Mouse (Mus musculus): ENCODE results near the gene Otol1. TPM values are rescaled to one million over a fixed set of nuclear protein-coding genes. Genes with fewer than 3 reads are reported as not detected.

Gene Otol1
- total RNA-seq, 1 experiment, result 0.09 TPM

DNA sequence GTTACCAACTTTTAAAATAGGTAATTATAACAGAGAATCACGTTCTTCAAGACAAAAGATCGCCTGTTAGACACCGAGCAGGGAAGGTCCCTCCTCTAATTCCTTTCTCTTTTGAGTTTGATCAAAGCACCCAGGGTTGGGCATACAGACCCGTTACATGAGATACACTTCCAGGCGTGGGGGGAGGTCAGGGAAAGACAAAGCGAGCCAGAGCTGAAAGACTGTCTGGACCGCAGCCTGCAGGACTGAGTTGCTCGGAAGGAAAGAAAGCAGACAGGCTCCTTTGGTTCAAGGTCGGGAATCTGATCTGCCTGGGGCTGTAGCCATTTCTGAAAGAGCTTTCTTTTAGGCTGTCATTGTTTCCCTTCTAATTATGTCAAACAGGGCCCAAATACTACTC lies 5.9 kb upstream of the Otol1 start:
- peak; percentile 34 for DNase-seq (ENCODE audit: low read depth, low spot score)
- no peaks in the 10 kb centered on the region for H3K36me3 ChIP-seq (ENCODE audit: control insufficient read depth, insufficient read depth, low read length, poor library complexity, severe bottlenecking)
- H3K4me1 ChIP-seq (ENCODE audit: control insufficient read depth in 2 of 2, insufficient read depth in 2 of 2, low read length in 2 of 2, poor library complexity in 1 of 2), result no peaks in the 10 kb centered on the region
- in situ Hi-C loops (cut with MboI; ENCODE audit: low sequenced_read_pairs in 2 of 2, unreplicated experiment in 2 of 2), result no loop called here
- no peaks in the 10 kb centered on the region for H3K9me3 ChIP-seq (ENCODE audit: control insufficient read depth, insufficient read depth, low read depth, low read length)
- TF ChIP-seq HCFC1 (IDR thresholded peaks at IDR 0.05; ENCODE audit: borderline replicate concordance, insufficient read depth, low read length) (no peak), ZC3H11A (IDR thresholded peaks at IDR 0.05; ENCODE audit: borderline replicate concordance, low read depth, low read length) (no peak), MAFK (IDR thresholded peaks at IDR 0.05; ENCODE audit: insufficient read depth, low read depth, low read length) (no peak), ZNF384 (IDR thresholded peaks at IDR 0.05; ENCODE audit: low read depth, low read length) (no peak), CHD2 (IDR thresholded peaks at IDR 0.05; ENCODE audit: low read depth, low read length) (no peak)
- no peak overlapping the region for H3K9ac ChIP-seq (ENCODE audit: insufficient read depth, low read depth, low read length, poor library complexity, severe bottlenecking)
- no peak overlapping the region for H3K4me3 ChIP-seq (ENCODE audit: insufficient read depth in 1 of 2, low read depth in 1 of 2, low read length in 2 of 2, poor library complexity in 1 of 2, severe bottlenecking in 1 of 2)
- no peak overlapping the region for H3K27ac ChIP-seq (ENCODE audit: insufficient read depth, low read depth, low read length, poor library complexity, severe bottlenecking)

DNA sequence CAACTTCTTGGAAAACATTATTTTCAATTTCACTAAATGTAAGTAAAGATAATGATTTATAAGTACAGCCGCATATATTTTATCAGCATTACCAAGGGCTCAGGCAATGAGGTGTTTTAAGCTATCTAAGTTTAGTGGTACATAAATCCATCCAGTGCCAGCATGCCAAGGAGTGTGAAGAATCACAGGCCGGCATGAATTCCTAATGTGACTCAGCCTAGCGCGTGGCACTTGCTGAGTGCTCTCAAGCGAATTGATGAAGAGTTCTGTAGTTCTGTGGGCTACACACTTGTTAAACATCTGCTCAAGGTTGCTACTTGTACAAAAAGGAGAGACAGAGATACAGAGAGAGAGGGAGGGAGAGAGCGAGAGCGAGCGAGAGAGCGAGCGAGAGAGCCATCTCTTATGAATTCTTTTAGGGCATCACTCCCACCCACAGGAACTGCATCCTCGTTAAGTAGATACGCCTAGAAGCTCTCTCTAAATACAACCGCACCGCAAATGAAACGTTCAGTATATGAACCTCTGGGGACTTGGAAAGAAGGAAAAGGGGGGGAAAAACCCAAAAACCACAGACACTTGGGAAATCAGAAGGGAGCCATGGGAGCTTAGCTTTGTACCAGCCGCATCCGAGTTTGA lies 4.2 kb upstream of the Otol1 start:
- H3K36me3 ChIP-seq (ENCODE audit: control insufficient read depth, insufficient read depth, low read length, poor library complexity, severe bottlenecking), result no peaks in the 10 kb centered on the region
- no peaks in the 10 kb centered on the region for H3K9me3 ChIP-seq (ENCODE audit: control insufficient read depth, insufficient read depth, low read depth, low read length)
- in situ Hi-C loops (cut with MboI; ENCODE audit: low sequenced_read_pairs in 2 of 2, unreplicated experiment in 2 of 2), result no loop called here
- H3K27ac ChIP-seq (ENCODE audit: insufficient read depth, low read depth, low read length, poor library complexity, severe bottlenecking), result no peak overlapping the region
- no peak for DNase-seq (ENCODE audit: low read depth, low spot score)
- TF ChIP-seq ZNF384 (IDR thresholded peaks at IDR 0.05; ENCODE audit: low read depth, low read length) (no peak), HCFC1 (IDR thresholded peaks at IDR 0.05; ENCODE audit: borderline replicate concordance, insufficient read depth, low read length) (no peak), ZC3H11A (IDR thresholded peaks at IDR 0.05; ENCODE audit: borderline replicate concordance, low read depth, low read length) (no peak), CHD2 (IDR thresholded peaks at IDR 0.05; ENCODE audit: low read depth, low read length) (no peak), MAFK (IDR thresholded peaks at IDR 0.05; ENCODE audit: insufficient read depth, low read depth, low read length) (no peak)
- H3K9ac ChIP-seq (ENCODE audit: insufficient read depth, low read depth, low read length, poor library complexity, severe bottlenecking), result no peak overlapping the region
- no peaks in the 10 kb centered on the region for H3K4me1 ChIP-seq (ENCODE audit: control insufficient read depth in 2 of 2, insufficient read depth in 2 of 2, low read length in 2 of 2, poor library complexity in 1 of 2)
- H3K4me3 ChIP-seq (ENCODE audit: insufficient read depth in 1 of 2, low read depth in 1 of 2, low read length in 2 of 2, poor library complexity in 1 of 2, severe bottlenecking in 1 of 2), result no peak overlapping the region

DNA sequence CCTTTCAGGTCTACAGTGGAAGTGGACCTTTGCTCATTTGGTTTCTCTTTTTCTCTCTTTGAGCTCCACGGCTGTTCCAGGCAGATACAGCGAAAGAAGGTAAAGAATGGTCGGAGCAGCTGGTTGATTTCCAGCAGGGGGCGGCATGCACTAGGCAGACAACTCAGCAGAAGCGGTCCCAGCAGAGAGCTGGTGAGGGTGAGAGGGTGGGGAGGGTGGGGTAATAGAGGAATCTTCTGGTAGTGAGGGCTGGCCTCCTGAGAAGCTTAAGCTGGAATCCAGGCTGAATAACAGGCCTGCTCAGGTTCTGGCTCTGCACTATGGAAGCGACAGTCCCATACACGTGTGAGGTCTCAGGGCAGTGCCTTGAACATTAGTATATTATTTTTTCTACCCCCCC lies 3.5 kb upstream of the Otol1 start:
- H3K36me3 ChIP-seq (ENCODE audit: control insufficient read depth, insufficient read depth, low read length, poor library complexity, severe bottlenecking), result no peaks in the 10 kb centered on the region
- H3K4me1 ChIP-seq (ENCODE audit: control insufficient read depth in 2 of 2, insufficient read depth in 2 of 2, low read length in 2 of 2, poor library complexity in 1 of 2), result no peaks in the 10 kb centered on the region
- peak; percentile 31 for DNase-seq (ENCODE audit: low read depth, low spot score)
- H3K4me3 ChIP-seq (ENCODE audit: insufficient read depth in 1 of 2, low read depth in 1 of 2, low read length in 2 of 2, poor library complexity in 1 of 2, severe bottlenecking in 1 of 2), result no peak overlapping the region
- no peak for TF ChIP-seq HCFC1 (IDR thresholded peaks at IDR 0.05; ENCODE audit: borderline replicate concordance, insufficient read depth, low read length)
- TF ChIP-seq CHD2 (IDR thresholded peaks at IDR 0.05; ENCODE audit: low read depth, low read length), result no peak
- no peak for TF ChIP-seq MAFK (IDR thresholded peaks at IDR 0.05; ENCODE audit: insufficient read depth, low read depth, low read length)
- TF ChIP-seq ZNF384 (IDR thresholded peaks at IDR 0.05; ENCODE audit: low read depth, low read length), result no peak
- TF ChIP-seq ZC3H11A (IDR thresholded peaks at IDR 0.05; ENCODE audit: borderline replicate concordance, low read depth, low read length), result no peak
- H3K9ac ChIP-seq (ENCODE audit: insufficient read depth, low read depth, low read length, poor library complexity, severe bottlenecking), result no peak overlapping the region
- H3K9me3 ChIP-seq (ENCODE audit: control insufficient read depth, insufficient read depth, low read depth, low read length), result no peaks in the 10 kb centered on the region
- in situ Hi-C loops (cut with MboI; ENCODE audit: low sequenced_read_pairs in 2 of 2, unreplicated experiment in 2 of 2), result no loop called here
- no peak overlapping the region for H3K27ac ChIP-seq (ENCODE audit: insufficient read depth, low read depth, low read length, poor library complexity, severe bottlenecking)

DNA sequence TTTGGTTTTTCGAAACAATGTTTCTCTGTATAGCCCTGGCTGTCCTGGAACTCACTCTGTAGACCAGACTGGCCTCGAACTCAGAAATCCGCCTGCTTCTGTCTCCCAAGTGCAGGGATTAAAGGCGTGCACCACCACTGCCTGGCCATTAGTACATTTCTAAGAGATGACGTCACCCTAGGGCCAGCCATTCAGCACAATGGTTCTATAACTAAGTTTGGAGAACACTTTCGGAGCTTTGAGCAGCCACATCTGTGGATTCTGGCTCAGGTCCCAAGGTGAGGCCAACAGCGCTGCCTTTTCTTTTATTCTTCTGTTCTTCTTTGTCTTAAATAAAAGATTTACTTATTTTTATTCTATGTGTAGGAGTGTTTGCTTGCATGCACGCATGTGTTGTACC lies 3.0 kb upstream of the Otol1 start:
- in situ Hi-C loops (cut with MboI; ENCODE audit: low sequenced_read_pairs in 2 of 2, unreplicated experiment in 2 of 2), result no loop called here
- H3K4me3 ChIP-seq (ENCODE audit: insufficient read depth in 1 of 2, low read depth in 1 of 2, low read length in 2 of 2, poor library complexity in 1 of 2, severe bottlenecking in 1 of 2), result no peak overlapping the region
- H3K9me3 ChIP-seq (ENCODE audit: control insufficient read depth, insufficient read depth, low read depth, low read length), result no peaks in the 10 kb centered on the region
- H3K27ac ChIP-seq (ENCODE audit: insufficient read depth, low read depth, low read length, poor library complexity, severe bottlenecking), result no peak overlapping the region
- DNase-seq (ENCODE audit: low read depth, low spot score), result no peak
- no peaks in the 10 kb centered on the region for H3K36me3 ChIP-seq (ENCODE audit: control insufficient read depth, insufficient read depth, low read length, poor library complexity, severe bottlenecking)
- no peak overlapping the region for H3K9ac ChIP-seq (ENCODE audit: insufficient read depth, low read depth, low read length, poor library complexity, severe bottlenecking)
- TF ChIP-seq HCFC1 (IDR thresholded peaks at IDR 0.05; ENCODE audit: borderline replicate concordance, insufficient read depth, low read length) (no peak), ZC3H11A (IDR thresholded peaks at IDR 0.05; ENCODE audit: borderline replicate concordance, low read depth, low read length) (no peak), CHD2 (IDR thresholded peaks at IDR 0.05; ENCODE audit: low read depth, low read length) (no peak), ZNF384 (IDR thresholded peaks at IDR 0.05; ENCODE audit: low read depth, low read length) (no peak), MAFK (IDR thresholded peaks at IDR 0.05; ENCODE audit: insufficient read depth, low read depth, low read length) (no peak)
- no peaks in the 10 kb centered on the region for H3K4me1 ChIP-seq (ENCODE audit: control insufficient read depth in 2 of 2, insufficient read depth in 2 of 2, low read length in 2 of 2, poor library complexity in 1 of 2)

Measured in ES-E14 (cell line).